Mouse (Mus musculus): ENCODE data around the gene Marveld2. TPM values are rescaled to one million over a fixed set of nuclear protein-coding genes. Genes with fewer than 3 reads are reported as not detected.

Gene Marveld2
- total RNA-seq, 2 experiments from 2014 or later, result 1.1 TPM; not detected in 1

GRCm38 (mm10) chr13:100551371-100552008 is 65.3 kb downstream of the Marveld2 start:
- no peak; the same call in 1 of the 2 replicates for ATAC-seq (replicated peaks; ENCODE audit: low FRiP score, poor library complexity, severe bottlenecking)

GRCm38 (mm10) chr13:100547269-100547668 is 69.5 kb downstream of the Marveld2 start:
- ATAC-seq (replicated peaks; ENCODE audit: low FRiP score, poor library complexity, severe bottlenecking), result no peak

Other genes starting within 250 kb of the Marveld2 start
- not detected in 2 replicates for gene Naip1, start 164.1 kb downstream of the Marveld2 start, total RNA-seq (2015; ENCODE audit: low replicate concordance)
- not detected in 2 replicates for gene Naip1, start 164.1 kb downstream of the Marveld2 start, total RNA-seq (2017; ENCODE audit: low replicate concordance)
- 13.4 and 25.9 TPM in 2 replicates for gene Gtf2h2, start 124.4 kb downstream of the Marveld2 start, total RNA-seq (2015; ENCODE audit: low replicate concordance)
- gene Gtf2h2, start 124.4 kb downstream of the Marveld2 start, total RNA-seq (2017; ENCODE audit: low replicate concordance), result 13.9 and 15.7 TPM in 2 replicates
- not detected in 2 replicates for gene Ocln, start 64.3 kb downstream of the Marveld2 start, total RNA-seq (2015; ENCODE audit: low replicate concordance)
- not detected in 2 replicates for gene Ocln, start 64.3 kb downstream of the Marveld2 start, total RNA-seq (2017; ENCODE audit: low replicate concordance)
- 132 and 133 TPM in 2 replicates for gene Ak6, start 34.0 kb upstream of the Marveld2 start, total RNA-seq (2015; ENCODE audit: low replicate concordance)
- gene Ak6, start 34.0 kb upstream of the Marveld2 start, total RNA-seq (2017; ENCODE audit: low replicate concordance), result 47.4 and 85.9 TPM in 2 replicates
- 23.5 and 29.9 TPM in 2 replicates for gene Rad17, start 34.1 kb upstream of the Marveld2 start, total RNA-seq (2015; ENCODE audit: low replicate concordance)
- gene Rad17, start 34.1 kb upstream of the Marveld2 start, total RNA-seq (2017; ENCODE audit: low replicate concordance), result 19.7 and 21.6 TPM in 2 replicates
- gene Taf9, start 34.6 kb upstream of the Marveld2 start, total RNA-seq (2015; ENCODE audit: low replicate concordance), result 14.4 and 42.8 TPM in 2 replicates
- 12.3 and 30.6 TPM in 2 replicates for gene Taf9, start 34.6 kb upstream of the Marveld2 start, total RNA-seq (2017; ENCODE audit: low replicate concordance)
- 0.42 and 6.5 TPM in 2 replicates for gene Ccdc125, start 52.7 kb upstream of the Marveld2 start, total RNA-seq (2015; ENCODE audit: low replicate concordance)
- gene Ccdc125, start 52.7 kb upstream of the Marveld2 start, total RNA-seq (2017; ENCODE audit: low replicate concordance), result 4.7 and 8.2 TPM in 2 replicates
- 4.3 and 19.3 TPM in 2 replicates for gene Cdk7, start 114.0 kb upstream of the Marveld2 start, total RNA-seq (2015; ENCODE audit: low replicate concordance)
- 9.4 and 23.6 TPM in 2 replicates for gene Cdk7, start 114.0 kb upstream of the Marveld2 start, total RNA-seq (2017; ENCODE audit: low replicate concordance)
- 75.3 and 100 TPM in 2 replicates for gene Mrps36, start 127.7 kb upstream of the Marveld2 start, total RNA-seq (2015; ENCODE audit: low replicate concordance)
- 52.8 and 99.2 TPM in 2 replicates for gene Mrps36, start 127.7 kb upstream of the Marveld2 start, total RNA-seq (2017; ENCODE audit: low replicate concordance)
- 75.5 and 87.6 TPM in 2 replicates for gene Cenph, start 158.9 kb upstream of the Marveld2 start, total RNA-seq (2015; ENCODE audit: low replicate concordance)
- 44.6 and 60.3 TPM in 2 replicates for gene Cenph, start 158.9 kb upstream of the Marveld2 start, total RNA-seq (2017; ENCODE audit: low replicate concordance)
- 339 and 351 TPM in 2 replicates for gene Ccnb1, start 169.6 kb upstream of the Marveld2 start, total RNA-seq (2015; ENCODE audit: low replicate concordance)
- gene Ccnb1, start 169.6 kb upstream of the Marveld2 start, total RNA-seq (2017; ENCODE audit: low replicate concordance), result 507 and 678 TPM in 2 replicates
- gene Slc30a5, start 216.5 kb upstream of the Marveld2 start, total RNA-seq (2015; ENCODE audit: low replicate concordance), result 46.1 and 53.0 TPM in 2 replicates
- 33.9 and 47.9 TPM in 2 replicates for gene Slc30a5, start 216.5 kb upstream of the Marveld2 start, total RNA-seq (2017; ENCODE audit: low replicate concordance)